Mouse (Mus musculus): ENCODE results near the gene Slc37a1. TPM values are rescaled to one million over a fixed set of nuclear protein-coding genes. Genes with fewer than 3 reads are reported as not detected.
A peak's percentile ranks its signal among the peaks of the same experiment; 100 is the strongest.

Slc37a1 gene
- polyA plus RNA-seq, 1 experiment from 2014 or later: 5.9 TPM

GRCm38 (mm10) chr17:31334509-31335260 is 48.1 kb downstream of the Slc37a1 start:
- WGBS: 79% methylated on average over 11 of the region's 11 CpGs
- no peaks in the 10 kb centered on the region for H3K27me3 ChIP-seq (ENCODE audit: insufficient read depth, low read length)
- no peaks in the 10 kb centered on the region for H3K9me3 ChIP-seq (ENCODE audit: low read depth, low read length)
- no peaks in the 10 kb centered on the region for H3K4me1 ChIP-seq (ENCODE audit: insufficient read depth)
- no peak for ATAC-seq (ENCODE audit: insufficient read depth)
- H3K9ac ChIP-seq: no peak overlapping the region
- H3K27ac ChIP-seq (ENCODE audit: low read depth): no peak overlapping the region
- no peak overlapping the region for H3K4me2 ChIP-seq
- H3K36me3 ChIP-seq (ENCODE audit: insufficient read depth): no peaks in the 10 kb centered on the region
- H3K4me3 ChIP-seq (ENCODE audit: low read depth, low read length): no peak overlapping the region
- TF ChIP-seq CTCF (IDR thresholded peaks at IDR 0.05; ENCODE audit: low read depth): no peak
- DNase-seq: no peak

- Histone ChIP-seq H3K9ac (no peak overlapping the region), H3K4me2 (no peak overlapping the region), H3K36me3 (ENCODE audit: insufficient read depth) (no peaks in the 10 kb centered on the region), H3K4me3 (ENCODE audit: low read depth, low read length) (no peak overlapping the region), H3K27me3 (ENCODE audit: insufficient read depth, low read length) (no peaks in the 10 kb centered on the region), H3K27ac (ENCODE audit: low read depth) (no peak overlapping the region), H3K4me1 (ENCODE audit: insufficient read depth) (no peaks in the 10 kb centered on the region), H3K9me3 (ENCODE audit: low read depth, low read length) (no peaks in the 10 kb centered on the region)
- TF ChIP-seq CTCF (IDR thresholded peaks at IDR 0.05; ENCODE audit: low read depth): no peak
- WGBS: 68% methylated on average over 22 of the region's 22 CpGs
- no peak for ATAC-seq (ENCODE audit: insufficient read depth)
- DNase-seq: no peak
Measured at GRCm38 (mm10) chr17:31335344-31336080, 48.9 kb downstream of the Slc37a1 start.

GRCm38 (mm10) chr17:31339769-31340168 is 53.2 kb downstream of the Slc37a1 start:
- 73% methylated on average over 2 of the region's 2 CpGs for WGBS
- Histone ChIP-seq H3K4me2 (no peak overlapping the region), H3K36me3 (ENCODE audit: insufficient read depth) (no peaks in the 10 kb centered on the region), H3K9me3 (ENCODE audit: low read depth, low read length) (no peaks in the 10 kb centered on the region), H3K9ac (no peak overlapping the region), H3K27ac (ENCODE audit: low read depth) (no peak overlapping the region), H3K27me3 (ENCODE audit: insufficient read depth, low read length) (no peaks in the 10 kb centered on the region), H3K4me1 (ENCODE audit: insufficient read depth) (no peaks in the 10 kb centered on the region), H3K4me3 (ENCODE audit: low read depth, low read length) (no peak overlapping the region)
- ATAC-seq (ENCODE audit: insufficient read depth) (no peak), DNase-seq (no peak)
- TF ChIP-seq CTCF (IDR thresholded peaks at IDR 0.05; ENCODE audit: low read depth): no peak

- Histone ChIP-seq H3K4me1 (ENCODE audit: insufficient read depth) (no peaks in the 10 kb centered on the region), H3K27ac (ENCODE audit: low read depth) (no peak overlapping the region), H3K4me2 (no peak overlapping the region), H3K36me3 (ENCODE audit: insufficient read depth) (no peaks in the 10 kb centered on the region), H3K9ac (no peak overlapping the region), H3K4me3 (ENCODE audit: low read depth, low read length) (no peak overlapping the region), H3K27me3 (ENCODE audit: insufficient read depth, low read length) (no peaks in the 10 kb centered on the region), H3K9me3 (ENCODE audit: low read depth, low read length) (no peaks in the 10 kb centered on the region)
- no peak for DNase-seq
- no peak for TF ChIP-seq CTCF (IDR thresholded peaks at IDR 0.05; ENCODE audit: low read depth)
- no peak for ATAC-seq (ENCODE audit: insufficient read depth)
- 74% methylated on average over 6 of the region's 6 CpGs for WGBS
Measured at GRCm38 (mm10) chr17:31342191-31342590, 55.6 kb downstream of the Slc37a1 start.

- H3K27ac ChIP-seq (ENCODE audit: low read depth): no peak overlapping the region
- 42% methylated on average over 5 of the region's 5 CpGs for WGBS
- ATAC-seq (ENCODE audit: insufficient read depth): no peak
- DNase-seq: peak; percentile 89
- no peaks in the 10 kb centered on the region for H3K9me3 ChIP-seq (ENCODE audit: low read depth, low read length)
- H3K36me3 ChIP-seq (ENCODE audit: insufficient read depth): no peaks in the 10 kb centered on the region
- H3K4me1 ChIP-seq (ENCODE audit: insufficient read depth): no peaks in the 10 kb centered on the region
- no peaks in the 10 kb centered on the region for H3K27me3 ChIP-seq (ENCODE audit: insufficient read depth, low read length)
- peak; percentile 88 for TF ChIP-seq CTCF (IDR thresholded peaks at IDR 0.05; ENCODE audit: low read depth)
- no peak overlapping the region for H3K4me2 ChIP-seq
- H3K9ac ChIP-seq: no peak overlapping the region
- no peak overlapping the region for H3K4me3 ChIP-seq (ENCODE audit: low read depth, low read length)
Measured at GRCm38 (mm10) chr17:31344172-31344801, 57.7 kb downstream of the Slc37a1 start.

- H3K9ac ChIP-seq: no peak overlapping the region
- no peaks in the 10 kb centered on the region for H3K36me3 ChIP-seq (ENCODE audit: insufficient read depth)
- no peak for DNase-seq
- no peak overlapping the region for H3K4me3 ChIP-seq (ENCODE audit: low read depth, low read length)
- ATAC-seq (ENCODE audit: insufficient read depth): no peak
- H3K9me3 ChIP-seq (ENCODE audit: low read depth, low read length): no peaks in the 10 kb centered on the region
- no peak for TF ChIP-seq CTCF (IDR thresholded peaks at IDR 0.05; ENCODE audit: low read depth)
- no peaks in the 10 kb centered on the region for H3K4me1 ChIP-seq (ENCODE audit: insufficient read depth)
- WGBS: 63% methylated on average over 3 of the region's 3 CpGs
- H3K4me2 ChIP-seq: no peak overlapping the region
- no peak overlapping the region for H3K27ac ChIP-seq (ENCODE audit: low read depth)
- H3K27me3 ChIP-seq (ENCODE audit: insufficient read depth, low read length): no peaks in the 10 kb centered on the region
Measured at GRCm38 (mm10) chr17:31344816-31345215, 58.2 kb downstream of the Slc37a1 start.

GRCm38 (mm10) chr17:31348129-31348528 is 61.5 kb downstream of the Slc37a1 start:
- H3K4me3 ChIP-seq (ENCODE audit: low read depth, low read length): no peak overlapping the region
- no peaks in the 10 kb centered on the region for H3K27me3 ChIP-seq (ENCODE audit: insufficient read depth, low read length)
- ATAC-seq (ENCODE audit: insufficient read depth): no peak
- H3K4me1 ChIP-seq (ENCODE audit: insufficient read depth): no peaks in the 10 kb centered on the region
- no peaks in the 10 kb centered on the region for H3K9me3 ChIP-seq (ENCODE audit: low read depth, low read length)
- DNase-seq: no peak
- WGBS: 81% methylated on average over 5 of the region's 5 CpGs
- no peak for TF ChIP-seq CTCF (IDR thresholded peaks at IDR 0.05; ENCODE audit: low read depth)
- no peak overlapping the region for H3K9ac ChIP-seq
- H3K27ac ChIP-seq (ENCODE audit: low read depth): no peak overlapping the region
- no peak overlapping the region for H3K4me2 ChIP-seq
- H3K36me3 ChIP-seq (ENCODE audit: insufficient read depth): no peaks in the 10 kb centered on the region

Data from lung, embryonic 14.5 days (tissue).